Mouse (Mus musculus) ovary, adult 10 weeks (tissue): Measurements from ENCODE around the gene Zgrf1. TPM values are rescaled to one million over a fixed set of nuclear protein-coding genes. Genes with fewer than 3 reads are reported as not detected.

ENCODE experiments used
- polyA plus RNA-seq: library from polyadenylated mRNA; stranded (reverse); fragments of 350-450 nt; fragmentation: Illumina TruSeq; extraction: RNeasy Lipid Tissue Mini Kit (QIAGEN cat#74804); gene quantifications from one replicate; pipeline ENCODE4 v1.2.3, GENCODE M21; 2014

Zgrf1 gene
- 6.6 TPM for polyA plus RNA-seq

DNA sequence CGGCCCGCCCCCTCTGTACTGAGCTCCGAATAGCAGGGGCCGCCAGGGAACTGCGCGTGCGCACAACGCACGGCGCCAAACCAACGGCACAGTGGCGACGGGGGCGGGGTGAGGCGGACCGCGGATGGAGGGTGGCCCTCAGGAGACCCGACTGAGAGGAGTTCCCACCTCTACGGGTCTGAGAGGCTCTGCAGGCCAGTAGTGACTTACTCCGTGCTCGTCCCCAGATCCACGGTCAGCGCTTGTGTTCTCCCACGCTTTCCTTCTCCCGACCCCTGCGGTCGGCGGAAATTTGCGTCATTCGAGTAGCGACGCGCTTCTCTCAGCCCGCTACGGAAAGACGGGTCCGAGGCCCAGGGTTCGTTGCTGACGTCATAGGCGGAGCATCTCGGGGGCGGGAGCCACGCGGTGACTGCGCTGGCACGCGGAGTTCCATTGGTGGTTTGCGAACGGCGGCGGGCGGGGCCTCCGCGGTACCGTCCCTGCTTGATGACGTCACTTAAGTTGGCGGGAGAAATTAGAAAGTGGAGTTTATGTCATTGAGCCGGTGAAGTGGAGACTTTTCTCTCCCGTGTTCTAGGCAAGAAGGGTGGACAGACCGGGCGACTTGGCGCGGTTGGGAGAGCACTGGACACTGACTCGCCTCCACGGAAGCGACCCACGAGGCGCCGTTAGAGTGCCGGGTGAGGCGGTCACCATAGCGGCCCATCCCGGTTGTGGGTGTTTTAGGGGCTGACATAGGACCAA lies at the start of gene Zgrf1, which contains the start of gene Larp7:
TSS of gene Zgrf1 (plus strand) at position 517 of the 747 bp plus-strand sequence.
TSS of gene Larp7 (minus strand) at position 377 of the 747 bp plus-strand sequence.

DNA sequence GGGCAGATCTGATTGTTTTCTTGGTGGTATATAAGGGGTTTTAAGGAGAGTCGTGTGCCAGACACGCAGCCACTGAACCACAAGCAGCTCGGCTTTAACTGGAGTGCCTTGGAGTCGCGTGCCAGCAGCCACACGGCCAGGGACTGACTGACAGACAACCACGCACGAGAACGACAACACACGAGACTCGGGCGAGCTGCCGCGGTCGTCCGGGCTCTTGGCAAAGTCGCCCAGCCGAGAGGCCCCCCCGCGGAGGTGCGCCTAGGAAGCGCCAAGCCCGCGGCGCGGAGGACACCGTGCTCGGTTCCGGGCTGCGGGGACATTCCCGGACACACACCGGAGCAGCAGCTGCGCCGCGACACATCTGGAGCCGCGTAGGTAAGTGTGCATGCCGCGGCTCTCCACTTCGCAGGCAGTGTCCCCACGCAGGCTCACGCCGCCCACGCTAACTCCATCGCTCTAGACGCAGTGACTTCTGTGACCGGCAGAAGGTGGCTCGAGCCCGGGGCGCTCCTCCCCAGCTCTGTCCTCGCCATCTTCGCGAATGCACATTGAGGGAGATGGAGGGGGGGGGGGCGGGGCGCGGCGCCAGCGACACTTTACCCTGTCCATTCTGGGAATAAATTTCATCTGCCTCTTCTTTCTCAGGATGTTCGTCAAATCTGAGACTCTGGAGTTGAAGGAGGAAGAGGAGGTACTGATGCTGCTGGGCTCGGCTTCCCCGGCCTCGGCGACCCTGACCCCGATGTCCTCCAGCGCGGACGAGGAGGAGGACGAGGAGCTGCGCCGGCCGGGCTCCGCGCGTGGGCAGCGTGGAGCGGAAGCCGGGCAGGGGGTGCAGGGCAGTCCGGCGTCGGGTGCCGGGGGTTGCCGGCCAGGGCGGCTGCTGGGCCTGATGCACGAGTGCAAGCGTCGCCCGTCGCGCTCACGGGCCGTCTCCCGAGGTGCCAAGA lies 80.1 kb downstream of the Zgrf1 start, which contains the start of gene Neurog2:
TSS of gene Neurog2 (plus strand) at position 56 of the 953 bp plus-strand sequence.

Other genes starting within 250 kb of the Zgrf1 start
- gene Ank2, start 54.1 kb upstream of the Zgrf1 start, polyA plus RNA-seq: 65.5 TPM
- gene Larp7, start 140 bp upstream of the Zgrf1 start, polyA plus RNA-seq: 108 TPM
- gene Neurog2, start 79.6 kb downstream of the Zgrf1 start, polyA plus RNA-seq: not detected
- gene Alpk1, start 227.0 kb downstream of the Zgrf1 start, polyA plus RNA-seq: 4.5 TPM
- gene Tifa, start 236.3 kb downstream of the Zgrf1 start, polyA plus RNA-seq: 25.9 TPM